Mouse (Mus musculus): Measurements from ENCODE around the gene Chuk. TPM values are rescaled to one million over a fixed set of nuclear protein-coding genes. Genes with fewer than 3 reads are reported as not detected.

Gene Chuk
- polyA plus RNA-seq (2012; rRNA removed): 102 and 109 TPM in 2 replicates

DNA sequence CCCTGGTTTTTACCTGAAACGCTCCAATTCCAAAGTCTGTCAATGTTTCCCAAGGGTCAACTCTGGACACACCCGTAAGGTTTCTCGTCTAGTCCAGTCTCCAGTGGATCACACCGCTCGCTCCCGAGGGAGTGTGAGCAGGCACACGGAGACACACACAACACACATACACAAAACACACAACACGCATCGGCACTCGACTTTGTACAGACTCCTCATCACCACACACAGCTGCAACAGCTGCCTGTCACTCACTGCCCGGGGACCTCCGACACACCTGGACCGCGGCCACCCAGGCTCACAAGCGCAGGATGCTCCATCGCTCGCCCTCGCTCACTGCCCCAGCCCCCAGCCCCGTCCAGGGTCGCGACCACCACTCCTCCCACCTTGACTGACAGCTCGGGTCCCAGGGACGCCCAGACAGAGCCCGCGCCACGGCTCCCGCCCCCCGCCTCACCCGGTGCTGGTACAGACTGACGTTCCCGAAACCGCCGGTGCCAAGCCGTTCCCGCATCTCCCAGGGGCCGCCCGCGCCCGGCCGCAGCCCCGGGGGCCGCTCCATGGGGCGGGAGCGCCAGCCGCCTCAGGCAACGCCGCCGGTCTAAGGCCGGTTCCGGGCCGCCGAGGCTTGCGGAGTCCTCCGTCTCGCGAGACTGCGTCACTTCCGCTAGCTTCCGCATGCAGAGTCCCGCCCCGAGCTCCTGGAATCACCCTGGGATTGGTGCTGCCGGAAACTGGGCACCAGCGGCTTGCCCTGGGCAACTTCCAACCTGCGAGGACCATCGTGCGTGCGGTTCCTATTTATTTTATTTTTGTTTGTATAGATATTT is at the start of gene Chuk:
Gene Chuk, minus strand, starts transcription at position 650 of the 830 bp plus-strand sequence.
- Histone ChIP-seq H3K4me1 (ENCODE audit: control insufficient read depth, insufficient read depth, low read length) (peaks cover 5% of the 10 kb centered on the region), H3K27ac (ENCODE audit: insufficient read depth, low read length) (peak within 1 kb of the TSS; percentile 35; the same call in 1 of the 2 replicates), H3K4me3 (ENCODE audit: insufficient read depth, low read length) (peak within 1 kb of the TSS; percentile 88)
- TF ChIP-seq CTCF (IDR thresholded peaks at IDR 0.05; ENCODE audit: extremely low read depth, insufficient read depth, low read length): no peak
- peak; percentile 75 for TF ChIP-seq POLR2A (IDR thresholded peaks at IDR 0.05; ENCODE audit: extremely low read depth, insufficient read depth, low read length)

GRCm38 (mm10) chr19:44157005-44157404 is 49.7 kb upstream of the Chuk start:
- Histone ChIP-seq H3K4me1 (ENCODE audit: control insufficient read depth, insufficient read depth, low read length) (no peaks in the 10 kb centered on the region), H3K27ac (ENCODE audit: insufficient read depth, low read length) (no peak overlapping the region), H3K4me3 (ENCODE audit: insufficient read depth, low read length) (no peak overlapping the region)
- no peak for TF ChIP-seq CTCF (IDR thresholded peaks at IDR 0.05; ENCODE audit: extremely low read depth, insufficient read depth, low read length)
- no peak for TF ChIP-seq POLR2A (IDR thresholded peaks at IDR 0.05; ENCODE audit: extremely low read depth, insufficient read depth, low read length)

GRCm38 (mm10) chr19:44153781-44154180 is 46.5 kb upstream of the Chuk start:
- no peaks in the 10 kb centered on the region for H3K4me1 ChIP-seq (ENCODE audit: control insufficient read depth, insufficient read depth, low read length)
- no peak overlapping the region for H3K4me3 ChIP-seq (ENCODE audit: insufficient read depth, low read length)
- H3K27ac ChIP-seq (ENCODE audit: insufficient read depth, low read length): no peak overlapping the region
- TF ChIP-seq CTCF (IDR thresholded peaks at IDR 0.05; ENCODE audit: extremely low read depth, insufficient read depth, low read length) (no peak), POLR2A (IDR thresholded peaks at IDR 0.05; ENCODE audit: extremely low read depth, insufficient read depth, low read length) (no peak)

DNA sequence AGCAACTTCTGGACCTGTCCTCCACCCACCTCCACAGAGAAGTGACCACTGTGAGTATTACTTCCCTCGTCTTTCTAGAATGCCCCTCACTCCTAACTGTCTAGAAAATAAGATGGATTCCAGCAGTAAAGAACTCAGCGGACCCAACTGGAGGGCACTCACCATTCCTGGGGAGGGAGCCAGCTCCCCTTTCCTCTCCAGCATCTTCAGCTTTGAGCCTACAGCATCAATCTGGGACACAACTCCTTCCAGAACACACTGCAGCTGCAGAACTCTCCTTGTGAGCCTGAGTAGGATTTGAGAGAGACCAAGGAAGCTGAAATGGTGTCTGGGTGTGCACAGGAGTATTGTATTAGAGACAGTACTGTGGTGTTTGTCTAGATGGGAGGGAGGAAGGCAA is 41.7 kb upstream of the Chuk start:
- Histone ChIP-seq H3K4me3 (ENCODE audit: insufficient read depth, low read length) (no peak overlapping the region), H3K27ac (ENCODE audit: insufficient read depth, low read length) (no peak overlapping the region), H3K4me1 (ENCODE audit: control insufficient read depth, insufficient read depth, low read length) (no peaks in the 10 kb centered on the region)
- no peak for TF ChIP-seq CTCF (IDR thresholded peaks at IDR 0.05; ENCODE audit: extremely low read depth, insufficient read depth, low read length)
- TF ChIP-seq POLR2A (IDR thresholded peaks at IDR 0.05; ENCODE audit: extremely low read depth, insufficient read depth, low read length): no peak

GRCm38 (mm10) chr19:44148345-44148744 is 41.1 kb upstream of the Chuk start:
- TF ChIP-seq POLR2A (IDR thresholded peaks at IDR 0.05; ENCODE audit: extremely low read depth, insufficient read depth, low read length) (no peak), CTCF (IDR thresholded peaks at IDR 0.05; ENCODE audit: extremely low read depth, insufficient read depth, low read length) (no peak)
- Histone ChIP-seq H3K4me1 (ENCODE audit: control insufficient read depth, insufficient read depth, low read length) (no peaks in the 10 kb centered on the region), H3K27ac (ENCODE audit: insufficient read depth, low read length) (no peak overlapping the region), H3K4me3 (ENCODE audit: insufficient read depth, low read length) (no peak overlapping the region)

DNA sequence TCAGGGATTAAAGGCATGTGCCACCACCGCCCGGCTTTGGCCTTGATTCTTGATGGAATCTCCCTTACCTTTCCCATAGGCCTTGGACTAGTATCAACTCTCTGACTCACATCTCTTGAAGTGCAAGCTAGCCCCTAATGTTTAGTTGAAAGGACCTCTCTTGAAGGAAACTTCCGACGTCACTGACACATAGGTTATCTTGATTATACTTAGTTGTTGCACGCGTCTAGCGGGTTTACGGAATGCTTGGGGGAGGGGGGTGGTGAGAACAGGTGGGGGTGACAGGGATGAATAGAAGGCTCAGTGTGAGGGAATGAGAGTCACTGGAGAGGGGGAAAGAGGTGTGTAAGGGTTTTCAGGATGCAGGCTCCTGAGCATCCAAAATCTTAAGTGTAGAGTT is 39.7 kb upstream of the Chuk start:
- no peak overlapping the region for H3K27ac ChIP-seq (ENCODE audit: insufficient read depth, low read length)
- TF ChIP-seq CTCF (IDR thresholded peaks at IDR 0.05; ENCODE audit: extremely low read depth, insufficient read depth, low read length) (no peak), POLR2A (IDR thresholded peaks at IDR 0.05; ENCODE audit: extremely low read depth, insufficient read depth, low read length) (no peak)
- H3K4me3 ChIP-seq (ENCODE audit: insufficient read depth, low read length): no peak overlapping the region; the same call in 1 of the 2 replicates
- no peaks in the 10 kb centered on the region for H3K4me1 ChIP-seq (ENCODE audit: control insufficient read depth, insufficient read depth, low read length)

DNA sequence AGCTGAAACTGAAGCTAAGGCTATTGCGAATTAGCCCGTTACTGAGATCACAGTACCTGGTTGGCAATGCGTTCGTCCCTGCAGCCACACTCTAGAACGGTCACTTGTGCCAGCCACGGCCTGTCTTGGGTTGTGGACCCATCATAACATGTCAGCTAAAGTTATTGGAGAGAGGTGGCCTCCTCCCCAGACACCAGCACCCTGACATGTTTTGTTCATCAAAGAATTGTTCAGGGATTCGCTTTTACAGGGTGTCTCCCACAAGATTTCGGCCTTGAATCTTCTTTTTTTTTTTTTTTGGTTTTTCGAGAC is 39.2 kb upstream of the Chuk start:
- Histone ChIP-seq H3K27ac (ENCODE audit: insufficient read depth, low read length) (no peak overlapping the region), H3K4me1 (ENCODE audit: control insufficient read depth, insufficient read depth, low read length) (no peaks in the 10 kb centered on the region), H3K4me3 (ENCODE audit: insufficient read depth, low read length) (peak overlapping the region; percentile 83)
- TF ChIP-seq CTCF (IDR thresholded peaks at IDR 0.05; ENCODE audit: extremely low read depth, insufficient read depth, low read length) (no peak), POLR2A (IDR thresholded peaks at IDR 0.05; ENCODE audit: extremely low read depth, insufficient read depth, low read length) (no peak)

DNA sequence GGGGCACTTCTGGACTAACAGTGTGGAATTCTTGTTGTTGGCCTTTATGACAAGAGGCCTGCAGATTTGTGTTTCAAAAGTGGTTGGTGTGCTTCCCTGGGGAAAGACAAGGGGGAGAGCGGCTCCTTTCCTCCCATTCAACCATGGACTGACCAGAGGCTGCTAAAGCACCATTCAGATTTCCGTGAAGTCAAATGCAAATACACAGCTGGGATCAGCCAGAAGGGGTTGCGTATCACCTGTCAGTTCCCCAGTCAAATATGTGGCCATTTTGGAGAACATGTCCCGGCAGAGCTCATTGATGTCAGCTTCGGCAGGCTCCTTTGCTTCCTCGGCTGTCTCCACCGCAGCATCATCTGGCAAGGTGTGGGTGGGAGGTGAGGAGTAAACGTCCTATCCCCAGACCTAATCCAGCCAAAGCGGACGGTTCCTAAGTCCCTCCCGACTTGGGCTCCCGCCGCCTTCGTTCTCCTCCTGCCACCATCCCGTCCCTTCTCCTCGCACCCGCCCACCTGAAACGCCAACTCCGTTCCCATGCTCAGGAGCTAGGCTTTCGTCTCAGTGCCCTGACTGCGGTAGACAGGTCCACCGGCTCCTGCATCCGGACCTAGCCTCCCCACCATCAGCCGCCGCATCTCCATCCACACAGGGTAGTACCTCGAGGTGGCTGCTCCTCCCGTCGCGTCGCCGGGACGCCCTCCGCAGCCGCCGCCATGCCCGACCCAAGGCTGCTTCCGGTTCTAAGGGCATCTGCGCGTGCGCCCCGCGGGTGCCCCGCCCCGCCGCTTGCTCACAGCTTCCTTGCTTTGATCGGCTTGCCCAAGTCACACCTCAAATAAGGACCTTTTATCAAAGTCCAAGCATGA is 38.7 kb upstream of the Chuk start, which contains the start of gene Bloc1s2:
Gene Bloc1s2, minus strand, starts transcription at position 745 of the 866 bp plus-strand sequence.
- H3K4me3 ChIP-seq (ENCODE audit: insufficient read depth, low read length): peak within 1 kb of the TSS; percentile 83
- TF ChIP-seq POLR2A (IDR thresholded peaks at IDR 0.05; ENCODE audit: extremely low read depth, insufficient read depth, low read length) (peak; percentile 62; the same call in 1 of the 2 replicates), CTCF (IDR thresholded peaks at IDR 0.05; ENCODE audit: extremely low read depth, insufficient read depth, low read length) (no peak)
- H3K27ac ChIP-seq (ENCODE audit: insufficient read depth, low read length): peak within 1 kb of the TSS; percentile 65
- no peaks in the 10 kb centered on the region for H3K4me1 ChIP-seq (ENCODE audit: control insufficient read depth, insufficient read depth, low read length)

GRCm38 (mm10) chr19:44144366-44144765 is 37.1 kb upstream of the Chuk start:
- Histone ChIP-seq H3K4me1 (ENCODE audit: control insufficient read depth, insufficient read depth, low read length) (no peaks in the 10 kb centered on the region), H3K4me3 (ENCODE audit: insufficient read depth, low read length) (no peak overlapping the region), H3K27ac (ENCODE audit: insufficient read depth, low read length) (no peak overlapping the region)
- no peak for TF ChIP-seq POLR2A (IDR thresholded peaks at IDR 0.05; ENCODE audit: extremely low read depth, insufficient read depth, low read length)
- TF ChIP-seq CTCF (IDR thresholded peaks at IDR 0.05; ENCODE audit: extremely low read depth, insufficient read depth, low read length): no peak
